Mouse (Mus musculus) G1E (cell line): ENCODE results near the gene Itsn1. TPM values are rescaled to one million over a fixed set of nuclear protein-coding genes. Genes with fewer than 3 reads are reported as not detected.

Source experiments
- ATAC-seq: 2 replicates; pipeline ENCODE4 v1.8.0; 2016; ENCODE audit warnings: mild to moderate bottlenecking; ENCODE audit not compliant: insufficient number of reproducible peaks, poor library complexity, low FRiP score, severe bottlenecking; ENCODE audit errors: extremely low read depth
- DNase-seq: peaks from one replicate; pipeline ENCODE4 v3.0.0; 2012; ENCODE audit warnings: low spot score
- H3K27me3 ChIP-seq: 2 replicates; pipeline ENCODE4 v1.6.1; 2012; ENCODE audit warnings: mild to moderate bottlenecking, low read length, inconsistent platforms; ENCODE audit not compliant: insufficient read depth
- H3K36me3 ChIP-seq: replicated peaks from 2 replicates; pipeline ENCODE3; 2012; ENCODE audit warnings: mild to moderate bottlenecking, inconsistent platforms
- H3K4me1 ChIP-seq: 2 replicates; pipeline ENCODE4 v1.6.1; 2012; ENCODE audit warnings: low read depth, low read length, inconsistent platforms, mixed read lengths; ENCODE audit not compliant: insufficient read depth
- H3K4me3 ChIP-seq: 2 replicates; pipeline ENCODE4 v1.5.1; 2012; ENCODE audit warnings: low read depth, mild to moderate bottlenecking, inconsistent platforms, low read length, moderate library complexity, mixed read lengths
- H3K9me3 ChIP-seq: replicated peaks from 2 replicates; pipeline ENCODE4 v1.6.1; 2012; ENCODE audit warnings: inconsistent platforms
- CTCF ChIP-seq: IDR thresholded peaks from 2 replicates; pipeline ENCODE4 v1.5.1; 2012; ENCODE audit warnings: low read depth, low read length, inconsistent platforms, mixed read lengths
- GATA1 ChIP-seq: IDR thresholded peaks from 2 replicates; pipeline ENCODE4 v1.6.1; 2012; ENCODE audit warnings: borderline replicate concordance, low read length, inconsistent platforms, mixed read lengths
- GATA2 ChIP-seq: IDR thresholded peaks from 2 replicates; pipeline ENCODE4 v1.6.1; 2012; ENCODE audit warnings: low read depth, low read length, inconsistent platforms, borderline replicate concordance
- POLR2AphosphoS5 ChIP-seq: IDR thresholded peaks from 2 replicates; pipeline ENCODE4 v1.6.1; 2012; ENCODE audit warnings: low read depth, low read length, inconsistent platforms; ENCODE audit not compliant: insufficient replicate concordance
- TAL1 ChIP-seq: conservative IDR thresholded peaks from 2 replicates; pipeline ENCODE4 v1.6.1; 2012; ENCODE audit warnings: low read depth, low read length, inconsistent platforms, mixed read lengths
- polyA plus RNA-seq: library from polyadenylated mRNA; stranded (reverse); fragments of >175 nt; gene quantifications from 2 replicates; pipeline ENCODE4 v1.2.3, GENCODE M21; 2012
- total RNA-seq, 2 experiments: library from RNA; stranded (forward) in 1 of 2; stranded (reverse) in 1 of 2; fragments of 200-1000 nt in 1 of 2; fragments of >200 nt in 1 of 2; fragmentation: Nextera tagmentation in 1 of 2; gene quantifications; 2 replicates each; pipeline ENCODE4 v1.2.3; 2014 to 2017

Itsn1 gene
- total and polyA plus RNA-seq, 3 experiments = 19.9 to 64.8 (median 32.6) TPM

- TF ChIP-seq GATA1 (no peak), POLR2AphosphoS5 (no peak), CTCF (no peak), TAL1 (no peak), GATA2 (no peak)
- H3K4me1 ChIP-seq = peaks cover 46% of the 10 kb centered on the region
- no peaks in the 10 kb centered on the region for H3K9me3 ChIP-seq
- DNase-seq = no peak
- H3K27me3 ChIP-seq = no peaks in the 10 kb centered on the region
- ATAC-seq = no peak
- peaks cover 37% of the 10 kb centered on the region for H3K36me3 ChIP-seq
- no peak overlapping the region; the same call in 1 of the 2 replicates for H3K4me3 ChIP-seq
These were observed 101.2 kb downstream of the Itsn1 start for GRCm38 (mm10) chr16:91830260-91830659.

- no peaks in the 10 kb centered on the region for H3K9me3 ChIP-seq
- H3K36me3 ChIP-seq = peaks cover 32% of the 10 kb centered on the region
- peaks cover 20% of the 10 kb centered on the region for H3K4me1 ChIP-seq
- ATAC-seq (no peak), DNase-seq (no peak)
- H3K4me3 ChIP-seq = no peak overlapping the region
- no peaks in the 10 kb centered on the region for H3K27me3 ChIP-seq
- TF ChIP-seq GATA1 = no peak
These were observed 104.0 kb downstream of the Itsn1 start for GRCm38 (mm10) chr16:91833121-91833520.

GRCm38 (mm10) chr16:91833558-91833957, 104.5 kb downstream of the Itsn1 start:
- no peak for DNase-seq
- Histone ChIP-seq H3K36me3 (peaks cover 28% of the 10 kb centered on the region), H3K9me3 (no peaks in the 10 kb centered on the region), H3K27me3 (no peaks in the 10 kb centered on the region), H3K4me3 (no peak overlapping the region), H3K4me1 (peaks cover 16% of the 10 kb centered on the region)
- TF ChIP-seq GATA2 = no peak
- TF ChIP-seq GATA1 = no peak
- no peak for TF ChIP-seq TAL1
- no peak for TF ChIP-seq POLR2AphosphoS5
- TF ChIP-seq CTCF = no peak
- no peak for ATAC-seq

- Histone ChIP-seq H3K9me3 (no peaks in the 10 kb centered on the region), H3K36me3 (peaks cover 28% of the 10 kb centered on the region), H3K4me1 (peaks cover 16% of the 10 kb centered on the region), H3K4me3 (no peak overlapping the region), H3K27me3 (no peaks in the 10 kb centered on the region)
- DNase-seq (no peak), ATAC-seq (no peak)
- TF ChIP-seq GATA2 (no peak), CTCF (no peak)
These were observed 104.9 kb downstream of the Itsn1 start for GRCm38 (mm10) chr16:91833981-91834380.

- peaks cover 25% of the 10 kb centered on the region for H3K36me3 ChIP-seq
- TF ChIP-seq GATA1 (no peak), CTCF (no peak), TAL1 (no peak), POLR2AphosphoS5 (no peak), GATA2 (no peak)
- peaks cover 17% of the 10 kb centered on the region for H3K4me1 ChIP-seq
- H3K9me3 ChIP-seq = no peaks in the 10 kb centered on the region
- H3K4me3 ChIP-seq = no peak overlapping the region
- DNase-seq = no peak
- no peaks in the 10 kb centered on the region for H3K27me3 ChIP-seq
- no peak for ATAC-seq
These were observed 106.7 kb downstream of the Itsn1 start for GRCm38 (mm10) chr16:91835790-91836189.

GRCm38 (mm10) chr16:91836592-91837557, 107.8 kb downstream of the Itsn1 start:
- peaks cover 27% of the 10 kb centered on the region for H3K36me3 ChIP-seq
- ATAC-seq = no peak
- H3K9me3 ChIP-seq = no peaks in the 10 kb centered on the region
- no peak overlapping the region for H3K4me3 ChIP-seq
- no peak for DNase-seq
- H3K4me1 ChIP-seq = peaks cover 24% of the 10 kb centered on the region
- no peaks in the 10 kb centered on the region for H3K27me3 ChIP-seq
- no peak for TF ChIP-seq TAL1
- TF ChIP-seq GATA1 = no peak
- TF ChIP-seq GATA2 = no peak
- no peak for TF ChIP-seq CTCF
- no peak for TF ChIP-seq POLR2AphosphoS5
